Mouse (Mus musculus) left cerebral cortex, adult 2 months (tissue): ENCODE results near the gene Prdm4. TPM values are rescaled to one million over a fixed set of nuclear protein-coding genes. Genes with fewer than 3 reads are reported as not detected.

Source experiments
- DNase-seq, 2 experiments: peaks; one replicate each; pipeline ENCODE4 v3.0.0; 2021 to 2022; ENCODE audit warnings: low spot score in 2 of 2, mixed read lengths in 1 of 2; ENCODE audit errors: extremely low spot score in 1 of 2
- H3K27ac ChIP-seq: fragments of 200-600 bp; 2 replicates; pipeline ENCODE4 v1.8.1; 2022
- H3K4me3 ChIP-seq: fragments of 200-600 bp; 2 replicates; pipeline ENCODE4 v1.8.1; 2022
- CTCF ChIP-seq: fragments of 200-600 bp; IDR thresholded peaks from 2 replicates; pipeline ENCODE4 v1.8.1; 2022; ENCODE audit warnings: antibody characterized with exemption, mild to moderate bottlenecking, moderate library complexity
- intact Hi-C: fragments of 180-260 bp; cut with DNase I; formaldehyde crosslinking; loops from one replicate; pipeline ENCODE4 v1.15.1; 2025
- total RNA-seq, 2 experiments: library from RNA; stranded (reverse); gene quantifications; 2 replicates each; pipeline ENCODE4 v1.2.3; 2021

The Prdm4 gene
- total RNA-seq, 2 experiments from 2014 or later: 26.4 to 30.8 TPM

DNA sequence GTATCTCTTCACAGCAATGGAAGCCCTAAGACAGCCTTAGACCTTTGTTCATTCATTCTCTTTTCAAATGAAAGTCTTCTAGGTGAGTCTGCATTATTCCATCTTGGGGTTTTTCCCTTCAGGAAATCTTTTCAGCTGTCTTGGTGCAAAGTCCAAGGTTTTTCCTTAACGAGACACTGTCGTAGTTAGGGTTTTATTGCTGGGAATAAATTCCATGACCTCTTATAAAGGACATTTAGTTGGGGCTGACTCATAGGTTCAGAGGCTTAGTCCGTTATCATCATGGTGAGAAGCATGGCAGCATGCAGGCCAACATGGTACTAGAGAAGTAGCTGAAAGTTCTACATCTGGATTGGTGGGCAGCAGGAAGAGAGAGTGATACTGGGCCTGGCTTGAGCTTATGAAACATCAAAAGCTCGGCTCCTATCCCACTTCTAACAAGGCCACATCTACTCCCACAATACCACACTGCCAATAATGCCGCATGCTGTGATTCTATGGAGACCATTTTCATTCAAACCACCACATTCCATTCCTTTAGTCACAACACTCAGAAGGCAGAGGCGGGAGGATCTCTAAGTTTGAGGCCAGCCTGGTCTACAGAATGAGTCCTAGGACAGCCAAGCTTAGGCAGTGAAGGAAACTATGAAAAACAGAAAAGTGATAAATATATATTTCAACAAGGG, 19.5 kb upstream of the Prdm4 start:
- Histone ChIP-seq H3K27ac (no peak overlapping the region), H3K4me3 (no peak overlapping the region)
- intact Hi-C loops: no loop called here
- DNase-seq: no peak
- no peak for TF ChIP-seq CTCF

DNA sequence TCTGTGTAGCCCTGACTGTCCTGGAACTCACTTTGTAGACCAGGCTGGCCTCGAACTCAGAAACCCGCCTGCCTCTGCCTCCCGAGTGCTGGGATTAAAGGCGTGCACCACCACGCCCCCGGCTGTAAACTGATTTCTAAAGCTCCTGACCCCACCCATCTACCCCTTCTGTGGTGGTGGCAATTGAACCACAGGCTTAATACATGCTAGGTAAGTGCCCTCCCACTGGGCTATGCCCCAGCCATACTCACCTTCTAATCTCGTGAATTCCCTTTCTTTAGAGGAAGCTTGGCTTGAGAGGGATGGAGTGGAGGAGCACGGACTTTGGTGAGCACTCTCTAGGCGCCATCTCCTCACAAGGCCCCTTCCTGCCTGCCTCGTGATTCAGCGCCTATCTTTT, 13.0 kb upstream of the Prdm4 start:
- intact Hi-C loops: loop anchor here (10.0 kb wide), 1 partner anchor 255 kb away; no protein-coding TSS in a partner anchor
- H3K4me3 ChIP-seq: no peak overlapping the region
- no peak for TF ChIP-seq CTCF
- H3K27ac ChIP-seq: no peak overlapping the region
- DNase-seq: no peak

DNA sequence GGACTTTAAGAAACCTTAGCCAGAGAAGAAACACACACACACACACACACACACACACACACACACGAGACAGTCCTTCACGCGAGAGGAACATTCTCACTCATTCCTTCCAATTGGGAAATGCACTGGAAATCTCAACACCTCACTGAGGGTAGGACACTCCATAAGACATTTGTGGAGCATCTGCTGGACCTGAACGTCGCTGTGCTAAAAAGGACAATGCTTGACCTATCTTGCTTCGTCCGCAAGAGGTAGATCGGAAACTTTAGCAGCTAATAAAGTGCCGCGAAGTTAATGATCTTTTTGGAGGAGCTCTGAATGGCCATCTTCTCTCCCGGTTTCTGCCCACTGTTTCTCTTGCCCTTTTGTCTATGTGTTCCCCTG, 12.3 kb upstream of the Prdm4 start:
- TF ChIP-seq CTCF: no peak
- intact Hi-C loops: loop anchor here (10.0 kb wide), 1 partner anchor 254 kb away; no protein-coding TSS in a partner anchor
- DNase-seq: no peak
- Histone ChIP-seq H3K4me3 (peak overlapping the region; percentile 38), H3K27ac (no peak overlapping the region)

DNA sequence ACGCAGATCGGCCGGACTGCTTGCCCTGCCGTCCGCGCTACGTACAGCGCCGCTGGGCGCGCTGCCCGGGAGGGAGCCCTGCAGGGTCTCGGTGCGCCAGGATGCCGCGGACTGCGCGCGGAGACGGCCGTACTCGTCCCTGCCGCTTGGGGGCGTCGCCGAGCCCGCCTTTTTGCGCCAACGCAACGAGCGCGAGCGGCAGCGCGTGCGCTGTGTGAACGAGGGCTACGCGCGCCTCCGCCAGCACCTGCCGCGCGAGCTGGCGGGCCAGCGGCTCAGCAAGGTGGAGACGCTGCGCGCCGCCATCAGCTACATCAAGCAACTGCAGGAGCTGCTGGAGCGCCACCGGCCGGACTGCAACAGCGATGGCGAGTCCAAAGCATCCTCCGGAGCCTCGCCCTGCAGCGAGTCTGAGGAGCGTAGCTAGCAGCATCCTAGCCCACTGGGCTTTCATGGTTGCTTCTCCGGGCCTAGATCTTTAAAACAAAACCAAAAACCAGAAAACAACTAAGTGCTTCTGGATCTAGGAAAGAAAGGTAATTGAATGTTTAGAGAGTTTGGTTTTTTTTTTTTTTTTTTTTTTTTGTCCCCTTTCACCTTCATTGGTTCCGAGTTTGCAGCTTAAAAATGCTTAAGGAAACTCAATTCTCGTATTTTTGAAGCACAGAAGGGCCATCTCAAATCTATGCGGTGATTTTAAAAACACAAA, 11.7 kb upstream of the Prdm4 start:
- peak overlapping the region; percentile 59 for H3K4me3 ChIP-seq
- intact Hi-C loops: loop anchor here (10.0 kb wide), 1 partner anchor 254 kb away; no protein-coding TSS in a partner anchor
- H3K27ac ChIP-seq: peak overlapping the region; percentile 71
- TF ChIP-seq CTCF: peak; percentile 76
- peak; percentile 84 to 85 for DNase-seq

DNA sequence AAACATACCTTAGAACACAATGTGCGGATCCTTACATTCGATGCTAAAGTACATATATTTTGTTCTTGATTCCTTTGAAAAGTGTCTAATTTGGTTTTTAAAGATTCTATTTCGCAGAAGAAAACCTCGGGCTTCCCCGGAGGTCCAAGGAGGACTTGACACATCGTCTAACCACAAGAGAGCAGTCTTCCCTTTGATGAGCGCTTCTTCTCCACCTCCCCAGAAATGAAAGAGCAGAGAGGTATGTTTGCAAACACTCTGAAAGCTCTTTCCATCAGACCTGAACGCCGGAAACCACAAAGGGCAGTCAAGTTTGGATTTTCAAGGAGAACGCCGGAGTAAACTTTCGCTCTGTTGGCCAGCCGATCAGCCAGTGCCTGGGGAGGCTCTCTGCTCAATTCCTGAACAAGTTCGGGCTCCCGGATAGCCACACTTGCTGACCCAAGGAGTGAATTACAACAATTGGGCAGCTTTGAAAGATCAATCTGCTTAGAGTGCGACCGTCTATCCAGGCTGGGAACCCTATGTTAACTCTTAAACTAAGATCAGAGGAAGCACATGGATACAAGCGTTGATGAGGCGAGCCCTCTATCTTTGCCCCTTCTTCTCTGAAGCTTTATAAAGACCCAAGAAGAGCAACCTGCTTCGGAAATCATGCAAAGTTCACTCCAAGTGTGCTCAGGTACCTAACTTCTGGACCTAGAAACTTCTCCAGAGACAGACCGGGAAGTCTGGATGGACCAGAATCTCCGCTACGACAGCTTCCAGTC, 10.9 kb upstream of the Prdm4 start, which contains the start of gene Ascl4:
Ascl4 (plus strand) TSS at position 6 of the 770 bp plus-strand sequence.
- H3K4me3 ChIP-seq: peak within 1 kb of the TSS; percentile 59
- peak; percentile 4 for TF ChIP-seq CTCF
- intact Hi-C loops: loop anchor here (10.0 kb wide), 1 partner anchor 253 kb away; no protein-coding TSS in a partner anchor
- peak in 1 of 2 experiments; percentile 11 for DNase-seq
- no peak within 1 kb of the TSS for H3K27ac ChIP-seq

DNA sequence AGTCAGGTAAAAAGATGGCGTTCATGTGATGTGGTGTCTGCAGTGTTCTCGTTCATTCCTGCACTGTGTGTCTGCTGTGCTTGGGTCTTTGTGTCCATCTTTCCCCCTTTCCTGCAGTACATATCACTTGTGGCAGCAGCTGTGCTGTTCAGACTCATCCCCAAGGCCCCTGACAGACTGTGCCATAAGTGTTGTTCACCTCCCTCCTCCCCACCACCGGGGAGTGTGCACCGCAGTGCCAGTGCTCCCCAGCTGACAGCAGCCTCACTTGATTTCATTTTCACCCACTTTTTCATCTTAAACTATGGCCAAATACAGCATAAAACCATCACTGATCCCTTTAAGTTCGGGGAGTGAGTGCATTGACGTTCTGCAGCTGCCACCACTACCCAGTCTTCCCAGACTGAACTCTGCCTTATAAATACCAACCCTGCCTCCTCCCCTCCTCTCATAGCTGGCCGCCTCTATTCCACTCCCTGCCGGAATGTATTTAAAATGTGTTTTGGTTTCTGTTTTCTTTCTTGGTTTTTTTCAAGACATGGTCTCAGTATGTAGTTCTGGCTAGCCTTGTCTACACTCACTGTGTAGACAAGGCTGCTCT, 37.0 kb downstream of the Prdm4 start:
- no peak for TF ChIP-seq CTCF
- Histone ChIP-seq H3K4me3 (no peak overlapping the region), H3K27ac (no peak overlapping the region)
- DNase-seq: no peak
- intact Hi-C loops: loop anchor here (10.0 kb wide), 1 partner anchor 825 kb away; the partner anchor contains the start of genes Hsp90b1 and Ttc41

DNA sequence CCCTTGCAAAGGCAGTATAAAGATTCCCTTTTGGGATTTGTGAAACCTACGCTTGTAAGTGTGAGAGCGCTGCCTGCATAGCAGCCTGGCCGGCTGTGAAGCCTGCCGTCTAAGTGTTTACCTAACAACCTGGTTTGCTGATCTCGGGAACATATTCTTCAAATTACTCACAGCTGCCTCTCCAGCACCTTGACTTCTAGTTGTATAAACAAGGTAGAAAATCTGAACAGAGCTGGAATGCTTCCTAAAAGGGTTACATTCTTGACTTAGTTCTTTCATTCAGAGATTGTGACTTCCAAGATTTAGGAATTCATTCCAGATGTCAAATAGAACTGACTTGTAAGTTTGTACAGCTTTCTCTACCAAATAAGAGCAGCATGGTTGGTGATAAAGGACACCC, 41.1 kb downstream of the Prdm4 start:
- Histone ChIP-seq H3K27ac (no peak overlapping the region), H3K4me3 (no peak overlapping the region)
- intact Hi-C loops: loop anchor here (10.0 kb wide), 1 partner anchor 829 kb away; the partner anchor contains the start of genes Hsp90b1 and Ttc41
- no peak for DNase-seq
- no peak for TF ChIP-seq CTCF

DNA sequence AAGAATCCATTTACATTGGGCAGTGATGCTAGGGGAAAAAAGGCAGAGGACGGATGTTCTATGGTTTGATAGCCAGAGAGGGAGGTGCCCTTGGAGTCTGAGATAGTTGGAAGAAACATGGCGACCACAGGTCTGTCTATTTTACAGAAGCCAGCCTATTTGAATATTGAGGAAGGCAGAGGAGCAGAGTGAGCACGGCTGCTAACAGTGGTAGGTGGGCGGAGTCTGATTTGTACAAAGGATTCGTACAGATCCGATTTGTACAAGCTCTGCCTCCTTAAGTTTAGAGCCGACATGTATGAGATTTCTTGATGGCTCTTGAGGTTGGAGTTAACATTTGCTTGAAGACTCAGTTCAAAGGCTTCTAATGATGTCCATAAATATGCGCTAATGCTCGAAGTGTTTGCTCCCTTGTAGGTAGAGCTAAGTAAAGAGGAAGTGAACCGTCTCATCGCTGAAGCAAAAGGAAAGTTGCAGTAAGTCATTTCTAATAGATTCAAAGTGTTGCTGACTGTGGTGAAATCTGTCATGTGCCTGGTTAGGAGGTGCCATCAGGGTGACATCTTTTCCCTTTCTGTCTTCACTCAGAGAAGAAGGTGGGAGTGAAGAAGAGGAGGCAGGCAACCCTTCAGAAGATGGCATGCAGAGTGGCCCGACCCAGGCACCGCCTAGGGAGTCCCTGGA, 42.9 kb downstream of the Prdm4 start:
- TF ChIP-seq CTCF: no peak
- intact Hi-C loops: loop anchor here (5.0 to 10.0 kb wide), 3 partner anchors 197 to 831 kb away; partner anchors contain the start of genes Hsp90b1 and Ttc41
- DNase-seq: no peak
- H3K4me3 ChIP-seq: no peak overlapping the region
- H3K27ac ChIP-seq: no peak overlapping the region

DNA sequence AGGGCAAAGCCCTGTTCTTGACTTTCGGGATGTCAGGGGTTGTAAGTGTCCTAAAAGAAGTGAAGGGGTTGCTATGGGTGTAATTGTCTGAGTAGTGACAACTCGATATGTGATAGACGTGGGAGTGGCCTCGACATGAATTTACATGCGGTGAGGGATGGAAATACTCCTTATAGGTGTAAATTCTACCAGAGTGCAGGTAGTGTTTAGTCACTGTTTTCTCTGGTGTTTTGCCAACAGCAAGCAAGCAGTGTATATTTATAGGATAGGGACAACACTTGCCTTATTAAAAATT, 44.5 kb downstream of the Prdm4 start:
- peak overlapping the region; percentile 96 for H3K4me3 ChIP-seq
- TF ChIP-seq CTCF: no peak
- H3K27ac ChIP-seq: no peak overlapping the region
- intact Hi-C loops: loop anchor here (5.0 to 10.0 kb wide), 3 partner anchors 195 to 832 kb away; partner anchors contain the start of genes Hsp90b1 and Ttc41
- DNase-seq: no peak

DNA sequence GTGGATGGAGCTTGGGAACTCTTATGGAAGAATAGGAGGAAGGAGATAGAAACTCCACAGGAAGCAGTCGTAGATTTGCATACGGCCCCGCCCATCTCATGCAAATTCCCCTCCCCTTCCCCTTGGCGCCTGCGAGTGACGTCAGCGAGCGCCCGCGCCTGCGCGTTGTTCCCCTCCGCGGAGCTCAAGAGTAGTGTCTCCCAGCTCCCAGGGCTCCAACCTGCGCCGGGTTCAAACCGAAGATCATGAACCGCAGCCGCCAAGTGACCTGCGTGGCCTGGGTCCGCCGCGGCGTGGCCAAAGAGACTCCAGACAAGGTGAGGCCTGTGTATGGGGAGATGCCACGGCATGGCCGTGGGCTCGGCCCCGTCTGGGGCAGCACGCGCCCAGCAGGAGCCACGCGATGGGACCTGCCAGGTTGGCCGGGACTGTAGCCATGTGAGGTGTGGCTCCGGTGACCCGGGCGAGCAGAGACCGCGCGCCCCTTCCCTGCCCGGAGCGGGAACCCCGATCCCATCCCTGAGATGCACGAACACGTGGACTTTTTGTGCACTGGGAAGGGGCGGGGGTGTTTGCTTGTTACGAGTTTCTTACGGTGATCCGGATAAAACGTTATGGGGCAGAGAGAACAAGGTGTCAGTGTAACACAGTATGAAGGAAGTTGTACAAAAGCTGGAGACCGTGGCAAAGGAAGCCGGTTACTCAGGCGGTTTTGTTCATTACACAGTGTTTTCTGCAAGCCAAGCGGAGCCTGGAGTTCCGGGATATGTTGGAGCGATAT, 45.1 kb downstream of the Prdm4 start:
- Histone ChIP-seq H3K4me3 (peak overlapping the region; percentile 96), H3K27ac (peak overlapping the region; percentile 79)
- DNase-seq: peak; percentile 90 to 93
- intact Hi-C loops: loop anchor here (5.0 to 10.0 kb wide), 3 partner anchors 195 to 833 kb away; partner anchors contain the start of genes Hsp90b1 and Ttc41
- TF ChIP-seq CTCF: no peak
